Mouse (Mus musculus) c-Kit-positive CD71-positive TER-119-negative erythroid progenitor cells, embryonic 14.5 days (primary cell): ENCODE measurements at regions not wholly inside any gene's neighbourhood (a gene's known extent, or its start where the extent isn't known, plus 50 kb on each side); places are given as distances from the start of the nearest gene placed in this dataset.
"Not testable (repeated sequence)": the region's sequence is repeated elsewhere in the genome, so short reads cannot be mapped to it uniquely, and the experiment has no call there.

Source experiments
- DNase-seq: peaks from one replicate; pipeline ENCODE4 v3.0.0-alpha.2; 2013; ENCODE audit warnings: low read depth

DNA sequence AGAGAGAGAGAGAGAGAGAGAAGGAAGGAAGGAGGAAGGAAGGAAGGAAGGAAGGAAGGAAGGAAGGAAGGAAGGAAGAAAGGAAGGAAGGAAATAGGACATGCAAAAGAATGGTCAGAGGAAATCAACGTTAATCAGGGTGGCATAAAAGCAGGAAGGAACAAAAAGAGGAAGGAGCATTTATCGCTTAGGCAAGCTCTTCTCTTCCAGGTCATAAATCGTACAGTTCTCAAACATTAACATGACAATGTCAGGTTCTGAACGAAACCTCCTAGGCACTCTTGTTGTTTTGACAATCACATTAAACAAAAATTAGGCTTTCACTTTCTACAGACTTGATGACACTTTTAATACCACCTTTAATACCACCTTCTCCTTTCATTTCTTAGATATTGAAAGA is 594.0 kb downstream of the Efna5 start:
- DNase-seq, result no peak

DNA sequence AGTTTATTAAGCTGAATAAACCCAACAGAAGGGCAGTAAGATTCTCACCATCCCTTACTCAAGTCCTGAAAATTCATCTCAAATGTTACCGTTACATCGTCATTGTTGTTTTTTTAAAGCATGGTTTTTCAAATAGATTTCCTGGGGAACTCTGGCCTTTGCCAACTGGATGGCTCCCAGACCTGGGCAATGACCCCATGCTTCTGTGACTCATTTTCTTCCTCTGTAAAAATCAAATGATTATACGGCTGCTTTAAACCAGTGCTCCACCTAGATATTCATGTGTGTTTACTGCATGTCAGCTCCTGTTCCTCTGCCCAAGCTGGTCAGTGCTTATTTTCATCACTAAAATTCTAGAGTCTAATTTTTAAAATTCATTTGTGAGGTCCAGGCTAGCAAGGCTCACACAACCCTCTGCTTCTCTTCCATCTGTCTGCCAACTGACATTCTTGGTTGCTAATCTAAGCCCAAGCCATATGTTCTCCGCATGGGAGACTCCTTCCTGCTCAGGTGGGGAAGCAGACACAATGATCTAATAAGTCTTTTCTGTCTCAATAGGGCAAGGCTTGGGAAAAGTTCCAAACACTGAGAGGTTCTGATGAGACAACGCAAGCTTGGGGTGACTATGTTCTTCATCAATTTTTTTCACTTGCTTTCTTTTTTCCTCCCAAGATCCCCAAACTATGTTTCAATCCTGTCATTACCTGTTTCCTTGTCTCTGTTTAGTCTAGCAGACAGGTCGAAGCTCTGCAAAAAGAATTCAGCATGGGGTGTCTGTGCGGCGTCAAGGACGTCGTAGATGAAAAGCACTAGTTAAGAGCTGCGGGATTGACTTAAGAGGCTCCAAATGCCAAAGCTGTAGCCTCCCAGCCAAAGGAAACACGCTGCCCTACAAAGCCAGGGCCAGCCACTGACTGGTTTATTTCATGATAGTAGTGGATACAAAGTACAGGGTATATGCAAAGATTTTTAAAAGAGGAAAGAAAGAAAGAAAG is 594.7 kb downstream of the Efna5 start:
- no peak for DNase-seq

DNA sequence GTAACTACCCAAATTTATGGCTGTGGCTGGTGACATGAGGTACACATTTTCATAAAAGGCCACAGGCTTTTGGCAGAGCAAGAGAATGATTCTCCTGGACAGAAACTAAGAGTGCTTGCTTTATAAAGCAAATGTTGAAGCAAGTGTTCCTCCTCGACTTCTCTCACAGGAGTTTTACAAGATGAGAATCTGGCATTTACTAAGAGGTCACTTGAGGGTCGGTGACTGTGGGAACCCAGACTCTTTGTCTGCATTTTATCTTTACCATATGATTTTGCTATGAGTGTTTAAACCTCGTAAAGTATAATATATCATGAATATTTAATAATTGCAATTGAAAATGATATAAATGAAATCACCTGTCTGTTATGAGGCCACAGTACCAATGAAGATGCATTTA is 600.9 kb downstream of the Efna5 start:
- DNase-seq, result no peak

DNA sequence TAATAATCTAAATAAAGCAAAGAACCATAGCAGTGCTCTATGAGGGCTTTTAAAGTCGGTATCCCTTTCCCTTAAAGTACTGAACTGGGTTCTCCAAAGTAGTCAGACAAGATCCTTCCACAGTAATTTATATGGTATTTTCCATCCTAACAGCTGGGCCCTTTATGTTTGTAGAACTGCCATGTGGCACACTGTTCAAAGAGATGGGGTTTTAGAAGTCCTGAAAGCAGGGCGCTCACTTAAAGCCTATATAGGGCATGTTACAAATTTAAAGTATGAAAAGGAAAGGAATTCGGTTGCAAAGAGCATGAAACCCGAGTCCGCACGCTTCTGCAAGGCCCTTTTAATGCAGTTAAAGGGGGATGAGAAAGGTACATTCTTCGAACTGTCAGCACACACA is 609.7 kb downstream of the Efna5 start:
- no peak for DNase-seq

DNA sequence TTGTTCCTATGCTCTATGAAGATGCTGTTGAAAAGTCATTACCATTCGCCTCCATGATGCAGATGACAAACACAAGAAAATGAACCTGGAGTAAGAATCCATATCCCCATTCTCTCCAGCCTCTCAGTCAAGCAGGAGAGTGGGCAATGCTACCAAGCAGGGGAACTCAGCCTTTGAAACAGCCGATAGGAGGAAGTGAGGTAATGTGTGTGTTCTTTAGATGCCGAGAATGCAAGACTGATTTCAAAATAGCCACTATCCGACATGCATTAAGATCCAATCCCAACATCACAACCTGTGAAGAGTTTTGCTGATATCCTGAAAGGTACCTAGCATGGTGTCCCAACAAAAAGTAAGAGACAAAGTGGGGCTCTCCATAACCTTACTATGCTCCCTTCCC is 611.8 kb downstream of the Efna5 start:
- no peak for DNase-seq

DNA sequence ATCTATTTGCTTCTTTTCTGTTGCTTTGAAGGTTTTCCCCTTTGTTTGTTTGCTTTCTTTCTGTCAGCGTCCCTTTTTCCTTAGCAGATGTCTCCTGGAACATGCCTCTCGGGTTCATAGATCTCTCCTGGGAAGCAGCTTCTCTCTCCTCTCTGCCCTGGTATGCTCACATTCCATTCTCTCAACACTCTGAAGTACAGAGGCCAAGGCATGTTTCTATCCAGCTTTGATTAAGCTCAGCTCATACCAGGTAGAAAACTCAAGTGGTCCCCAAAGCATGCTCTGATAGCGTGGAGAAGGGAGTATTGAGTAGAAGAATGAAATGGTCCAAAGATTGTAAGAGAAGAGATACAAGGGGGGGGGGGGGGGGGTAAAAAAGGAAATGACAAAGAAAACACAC is 627.7 kb downstream of the Efna5 start:
- no peak for DNase-seq

DNA sequence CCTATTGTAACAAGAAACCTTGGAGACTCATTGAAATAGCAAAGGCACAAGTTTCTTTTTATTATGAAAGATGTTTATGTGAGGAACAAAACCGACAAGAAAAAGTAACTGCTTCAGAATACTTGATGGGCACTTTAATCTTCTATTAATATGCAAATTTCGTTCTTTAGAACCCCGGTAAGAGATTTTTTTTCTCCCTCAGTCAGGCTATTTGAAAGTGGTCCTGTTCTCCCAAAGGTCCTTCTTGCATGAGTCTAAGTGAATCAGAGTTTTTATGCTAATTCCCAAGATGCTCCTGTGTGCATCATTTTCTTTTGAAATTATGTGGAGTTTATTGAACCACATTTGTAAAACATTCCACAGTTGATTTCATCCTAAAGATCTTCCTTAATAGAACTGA is 633.1 kb downstream of the Efna5 start:
- DNase-seq, result no peak

DNA sequence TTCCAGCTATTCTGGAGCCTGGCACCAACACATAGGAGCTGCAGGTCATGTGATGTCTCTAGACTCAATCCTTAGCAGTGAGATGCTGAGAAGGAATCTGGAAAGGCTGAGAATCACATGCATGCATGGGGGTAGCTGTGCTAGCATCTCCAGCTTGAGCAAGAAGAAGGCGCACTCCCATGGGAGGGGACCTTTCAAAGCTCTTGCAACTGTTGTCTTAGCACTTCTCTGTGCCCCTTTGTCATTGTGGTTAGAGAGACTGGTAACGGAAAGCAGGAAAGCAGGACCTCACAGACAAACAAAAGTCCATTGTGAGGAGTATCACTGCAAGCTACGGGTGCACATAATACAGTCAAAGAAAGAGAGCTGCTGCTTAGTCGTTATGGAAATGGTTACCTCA is 634.5 kb downstream of the Efna5 start:
- DNase-seq, result no peak

DNA sequence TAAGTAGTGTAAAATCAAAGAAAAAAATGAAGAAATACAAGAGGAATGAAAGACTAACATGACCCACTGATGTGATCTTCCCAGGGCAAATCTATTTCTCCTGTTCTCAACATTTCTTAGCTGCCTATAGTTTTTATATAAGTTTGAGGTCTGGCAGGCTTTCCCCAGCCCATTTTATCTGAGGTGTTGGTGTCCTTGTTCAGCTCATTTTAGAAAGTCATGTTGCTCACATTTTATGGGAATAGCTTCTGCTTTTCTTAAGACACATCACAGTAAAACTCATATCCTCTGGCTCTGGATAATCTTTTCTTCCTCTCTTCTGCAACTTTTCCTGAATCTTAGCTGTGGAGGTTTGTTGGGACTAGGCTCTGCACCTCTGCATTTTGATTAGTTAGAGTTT is 650.2 kb downstream of the Efna5 start:
- DNase-seq, result no peak

DNA sequence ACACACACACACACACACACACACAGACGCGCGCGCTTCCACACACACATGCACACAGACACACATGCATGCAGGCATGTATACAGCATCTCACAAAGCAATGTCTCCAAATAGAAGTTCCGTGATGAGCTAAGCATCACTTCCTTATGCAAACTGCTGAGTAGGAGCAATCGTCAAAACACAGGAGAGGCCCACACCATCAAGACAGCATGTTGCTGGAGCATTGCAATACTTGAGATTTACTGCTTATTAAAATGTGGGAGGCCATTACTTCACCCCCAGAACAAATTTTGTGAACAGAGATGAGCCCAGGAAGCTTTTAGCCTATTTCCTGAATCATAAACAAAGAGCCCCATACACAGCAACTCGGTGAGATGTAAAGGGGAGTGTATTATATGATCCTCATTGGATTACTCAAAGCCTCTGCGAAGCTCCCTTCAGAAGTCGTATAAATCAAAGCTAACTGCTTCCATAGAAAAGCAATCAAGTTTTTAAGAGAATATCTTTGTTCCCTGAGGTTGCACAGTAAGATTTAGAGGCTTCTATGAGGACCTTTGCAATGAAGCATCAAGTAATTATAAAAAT is 670.6 kb downstream of the Efna5 start:
- DNase-seq, result no peak

DNA sequence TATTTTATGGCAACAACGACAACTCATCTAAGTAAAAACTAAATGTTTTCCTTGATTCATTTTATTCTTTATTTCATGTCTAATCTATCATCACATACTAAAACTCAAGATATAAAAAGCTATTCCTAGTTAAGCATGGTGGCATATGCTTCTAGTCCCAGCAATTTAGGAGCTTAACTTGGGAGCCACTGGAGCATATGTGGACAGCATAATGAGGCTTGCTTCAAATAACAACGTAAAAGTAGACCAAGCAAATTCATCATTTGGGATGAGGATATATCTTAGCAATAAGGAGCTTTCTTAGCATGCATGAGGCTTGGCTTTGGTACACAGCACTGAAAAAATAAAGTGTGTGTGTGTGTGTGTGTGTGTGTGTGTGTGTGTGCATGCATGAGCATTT is 678.5 kb downstream of the Efna5 start:
- no peak for DNase-seq

DNA sequence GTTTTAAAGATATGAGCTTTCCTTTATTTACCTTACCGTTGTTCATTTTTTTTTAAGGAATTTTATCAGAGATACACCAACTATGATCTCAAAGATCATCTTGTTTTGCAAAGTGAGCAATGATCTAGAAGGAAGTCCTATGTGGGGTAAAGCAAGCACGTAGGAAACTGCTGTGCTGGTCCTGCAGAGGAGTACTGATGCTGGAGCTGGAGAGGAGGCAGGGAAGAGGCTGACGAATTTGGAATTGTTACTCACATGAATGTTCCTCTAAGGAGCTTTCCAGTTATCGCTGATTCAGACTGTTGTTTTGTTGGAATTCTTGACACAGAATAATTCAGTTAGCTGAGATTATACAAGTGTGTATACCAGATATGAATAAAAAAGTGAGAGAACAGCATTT is 680.6 kb downstream of the Efna5 start:
- DNase-seq, result no peak

DNA sequence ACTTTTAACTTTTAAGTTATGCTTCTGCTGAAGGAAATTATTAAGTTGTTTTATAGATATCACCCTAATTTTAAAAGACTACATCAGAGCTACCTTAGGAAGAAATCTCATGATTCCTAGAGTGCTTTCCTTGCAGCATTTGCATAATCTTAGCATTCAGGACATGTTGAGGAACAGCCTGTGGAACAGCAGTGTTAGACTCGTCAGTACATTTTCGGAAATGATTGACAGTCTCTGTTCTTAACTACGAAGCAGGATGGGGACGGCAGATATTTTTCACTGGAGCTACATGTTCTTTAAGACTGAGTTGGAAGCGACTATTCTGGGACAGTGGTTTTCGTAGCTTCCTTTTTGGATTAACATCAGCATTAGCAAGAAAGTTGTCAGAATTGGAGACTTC is 681.6 kb downstream of the Efna5 start:
- no peak for DNase-seq

DNA sequence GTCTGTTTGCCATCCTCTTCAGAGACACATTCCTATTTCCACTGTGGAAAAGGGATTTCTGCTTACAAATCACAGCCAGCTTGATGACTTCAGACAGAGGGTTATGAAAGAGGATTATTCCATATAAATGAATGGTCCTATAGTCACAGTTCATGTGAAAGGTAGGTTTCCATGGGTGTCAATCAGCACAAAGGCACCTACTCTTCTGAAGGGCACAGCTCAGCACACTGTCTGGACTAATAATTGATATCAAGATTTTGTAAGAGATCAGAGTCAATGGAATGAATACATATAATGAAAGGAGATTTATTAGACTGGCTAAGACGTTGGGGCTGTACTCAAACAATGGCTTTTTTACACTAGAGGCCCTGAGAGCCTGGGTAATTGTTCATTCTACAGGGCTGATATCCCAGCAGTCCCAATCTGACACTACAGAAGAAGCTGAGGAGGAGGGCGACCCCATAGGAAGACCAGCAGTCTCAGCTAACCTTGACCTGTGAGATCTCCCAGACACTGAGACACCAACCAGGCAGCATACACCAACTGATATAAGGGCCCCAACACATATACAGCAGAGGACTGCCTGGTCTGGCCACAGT is 702.4 kb downstream of the Efna5 start:
- no peak for DNase-seq

DNA sequence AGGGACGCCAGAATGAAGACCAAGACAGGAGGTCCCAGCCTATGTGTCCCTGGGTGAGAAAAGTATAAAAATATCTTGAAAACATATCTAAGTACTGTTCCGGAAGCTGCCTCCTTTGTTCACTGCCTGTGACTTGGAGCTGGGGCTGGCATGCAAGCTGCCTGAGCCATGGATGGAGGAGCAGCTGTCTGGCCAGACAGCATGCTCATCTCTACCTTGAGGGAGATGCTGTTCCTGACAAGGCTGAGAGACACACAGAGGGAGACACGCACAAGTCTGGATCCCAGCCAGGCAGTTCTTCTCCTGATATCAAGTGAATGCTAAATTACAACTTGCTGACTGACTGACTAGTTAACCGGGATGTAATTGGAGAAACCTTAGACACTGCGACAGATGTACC is 704.8 kb downstream of the Efna5 start:
- DNase-seq, result no peak

DNA sequence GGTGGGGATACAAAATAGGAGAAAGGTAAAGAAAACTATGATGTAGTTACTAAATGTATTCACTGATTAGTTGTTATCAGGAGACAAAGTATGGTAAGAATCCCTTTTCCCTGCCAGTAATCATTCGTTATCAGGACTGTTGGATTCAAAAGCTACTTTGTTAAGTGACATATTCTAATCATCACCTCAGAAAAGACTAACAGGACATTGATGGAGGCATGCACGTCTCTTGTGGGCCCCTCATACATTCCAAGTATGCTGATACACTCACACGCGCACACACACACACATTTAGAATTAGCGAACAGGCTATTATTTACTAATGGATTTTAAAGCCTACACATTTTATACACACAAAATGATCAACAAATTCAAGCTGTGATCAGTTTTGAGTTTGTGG is 708.8 kb downstream of the Efna5 start:
- no peak for DNase-seq

DNA sequence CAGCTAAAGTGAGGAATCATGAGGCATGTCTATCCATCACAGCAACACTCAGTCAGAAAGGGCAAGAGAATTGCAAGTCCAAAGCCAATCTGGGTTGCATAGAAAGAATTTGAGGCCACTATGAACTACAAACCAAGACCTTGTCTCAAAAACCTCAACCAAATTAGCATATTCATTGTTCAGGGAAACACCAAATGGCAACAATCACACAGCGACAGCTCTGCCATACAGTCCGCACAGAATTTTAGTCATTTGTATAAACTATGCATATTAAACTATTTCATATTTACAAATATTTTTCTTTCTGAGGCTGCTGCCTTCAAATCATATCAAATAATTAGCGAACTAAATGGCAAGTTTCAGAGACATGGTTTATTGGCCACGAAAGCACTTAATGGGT is 709.6 kb downstream of the Efna5 start:
- DNase-seq, result no peak

DNA sequence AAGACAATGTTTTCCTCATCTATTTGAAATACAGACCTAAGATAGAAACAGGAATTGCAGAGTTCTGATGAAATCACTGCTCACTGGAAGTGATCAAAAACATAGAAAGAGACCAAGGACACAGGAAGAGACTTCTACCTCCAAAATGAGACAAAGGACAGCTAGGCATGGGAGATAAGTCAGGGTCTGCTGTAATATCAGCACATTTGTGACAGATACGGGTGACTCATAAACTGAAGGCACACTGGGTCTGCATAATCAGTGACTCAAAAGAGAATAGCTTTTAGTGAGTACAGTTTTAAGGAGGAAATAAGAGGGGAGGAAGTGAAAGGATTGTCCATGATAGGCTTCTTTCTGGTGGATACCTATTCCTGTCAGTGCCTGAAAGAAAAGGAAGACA is 719.7 kb downstream of the Efna5 start:
- DNase-seq, result no peak

DNA sequence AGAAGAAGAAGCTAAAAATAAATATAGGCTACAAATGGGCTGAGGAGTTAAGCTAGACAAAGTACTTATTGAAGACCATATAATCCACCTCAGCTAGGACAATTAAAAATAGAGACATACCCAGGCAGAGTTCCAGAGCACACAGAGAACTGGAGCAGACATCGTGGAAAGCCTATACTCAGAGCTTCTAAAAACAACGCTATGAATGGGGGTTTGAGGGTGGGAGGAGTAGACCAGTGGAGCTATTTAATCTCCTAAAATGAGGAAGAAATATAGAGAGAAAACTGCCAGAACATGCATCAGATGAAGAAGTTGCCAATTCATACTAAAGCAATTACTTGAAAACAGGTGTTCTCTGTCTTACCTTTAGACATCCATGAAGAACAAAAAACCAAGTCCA is 720.8 kb downstream of the Efna5 start:
- DNase-seq, result no peak

DNA sequence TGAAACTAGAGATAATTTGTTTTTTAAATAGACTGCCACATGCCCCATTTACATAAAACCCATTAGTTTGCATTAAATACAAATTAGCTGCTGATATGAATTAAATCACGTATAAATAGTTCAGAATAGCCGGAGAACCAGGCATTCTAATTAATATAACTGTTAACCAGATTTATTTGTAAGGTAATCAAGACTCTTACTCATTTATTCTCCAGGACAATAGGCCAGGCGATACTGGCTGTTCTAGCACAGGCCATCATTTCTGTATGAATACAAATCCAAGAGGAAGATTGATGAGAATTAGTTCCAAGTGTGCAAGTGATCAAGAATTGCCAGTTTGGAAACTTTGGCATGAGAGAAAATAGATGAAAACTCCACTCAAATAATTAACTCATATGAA is 746.1 kb downstream of the Efna5 start:
- no peak for DNase-seq

DNA sequence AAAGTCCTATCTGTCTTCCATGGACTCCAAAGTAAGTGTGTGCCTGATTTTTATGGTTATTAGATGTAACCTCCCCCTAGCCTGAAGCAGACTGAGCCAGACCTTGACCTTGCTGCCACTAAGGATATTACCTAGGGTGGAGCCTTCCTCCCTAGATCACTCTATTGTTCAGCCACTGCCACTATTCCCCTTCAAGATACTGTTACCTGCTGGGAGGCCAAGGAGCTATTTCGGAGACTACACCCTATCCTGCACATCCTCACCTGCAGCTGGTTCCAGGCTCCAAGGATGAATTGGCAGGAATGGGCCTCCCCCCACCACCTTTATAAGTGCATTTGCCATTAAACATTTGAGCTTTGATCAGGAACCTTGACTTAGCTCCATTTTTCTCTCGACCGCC is 769.4 kb downstream of the Efna5 start:
- DNase-seq, result not testable (repeated sequence)

DNA sequence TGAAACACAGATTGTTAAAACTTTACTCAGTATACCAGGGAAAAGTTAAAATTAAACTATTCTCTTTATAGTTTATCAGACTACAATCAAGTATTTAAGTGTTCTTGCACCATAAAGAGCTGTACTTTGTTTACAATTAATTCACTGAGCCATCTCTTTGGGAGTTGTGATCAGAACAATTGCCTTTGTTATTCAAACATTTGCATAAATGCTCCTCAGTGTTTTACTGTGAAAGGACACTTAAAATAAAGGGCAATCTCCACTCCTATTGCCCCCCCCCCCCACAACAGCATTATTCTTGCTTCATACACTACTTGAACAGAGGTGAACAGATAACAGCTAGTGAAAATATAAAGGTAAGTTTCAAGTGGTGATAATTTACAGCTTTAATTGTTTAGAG is 772.1 kb downstream of the Efna5 start:
- DNase-seq, result no peak

DNA sequence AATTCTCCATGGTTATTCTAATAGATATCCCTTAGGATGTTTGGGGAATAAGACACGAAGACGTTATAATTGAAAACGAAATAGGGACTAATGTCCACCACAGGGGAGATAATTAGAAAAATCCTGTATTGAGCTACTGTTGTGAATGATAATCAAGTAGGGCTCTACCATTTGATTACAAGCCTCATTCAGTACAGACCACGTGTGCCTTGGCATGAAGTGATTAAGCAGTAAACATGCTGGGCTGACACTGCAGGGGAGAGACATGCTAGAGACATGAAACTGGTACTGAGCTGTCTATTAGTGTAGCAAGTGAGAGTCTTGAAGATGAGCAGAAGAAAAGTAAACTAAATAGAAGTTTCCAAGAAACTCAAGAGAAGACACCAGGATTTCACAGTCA is 797.8 kb downstream of the Efna5 start:
- no peak for DNase-seq
